ENCODE assay signal across 15 mouse cellular contexts in the genomic region with DNA sequence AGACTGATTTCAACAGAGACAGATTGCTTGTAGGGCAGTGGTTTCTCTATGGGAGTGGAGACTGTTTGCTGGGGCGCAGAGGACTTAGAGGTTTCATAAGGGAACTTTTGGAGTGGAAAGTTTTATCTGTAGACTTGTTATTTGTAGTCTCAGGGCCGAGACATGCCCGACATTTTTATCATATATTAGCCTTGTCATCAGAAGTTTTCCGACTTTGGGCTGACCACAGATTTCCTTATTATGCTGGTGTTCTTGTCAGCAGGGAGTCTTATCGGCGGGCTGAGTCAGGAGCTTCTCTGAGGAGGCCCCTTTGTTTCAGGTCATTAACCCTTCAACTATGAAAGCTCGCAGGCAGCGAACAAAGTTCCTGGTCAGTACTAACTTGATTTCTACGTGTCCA. TPM values are rescaled to one million over a fixed set of nuclear protein-coding genes. Genes with fewer than 3 reads are reported as not detected.
DNase-seq lines count a peak whose midpoint lies in the region; ATAC-seq lines count a peak whose summit lies in the region.
"Had no signal": no experiment of that assay in that cellular context is flagged by ENCODE, and none has a peak within 500 bp of the region (broad histone marks: within the 10 kb centered on the region; RNA-seq: fewer than 3 reads in every experiment).

No protein-coding gene starts in this region.

- H3K4me2 ChIP-seq in intestine, embryonic 16.5 days (ENCODE audit: low read depth, low read length): no peak overlapping the region

- peak; percentile 26 for DNase-seq in MEL-GATA-1-ER (ENCODE audit: extremely low read depth, low read depth)
- no peak for DNase-seq in cerebellum, adult 11 months
- DNase-seq in neural tube, embryonic 10.5 days (ENCODE audit: extremely low spot score, low spot score): no peak
- no peak for DNase-seq in frontal cortex, adult 2 months (ENCODE audit: extremely low spot score in 1 of 2, low spot score in 1 of 2)
- DNase-seq in heart, adult 9 months (ENCODE audit: low spot score in 2 of 2): no peak
- DNase-seq: adrenal gland, postnatal 14 days; cerebellum, postnatal 14 days; heart, postnatal 14 days; kidney, postnatal 36 days; right cerebral cortex, adult 18-20 months; thymus, postnatal 4 days had no signal

- no peaks in the 10 kb centered on the region for H3K9me3 ChIP-seq in intestine, embryonic 16.5 days (ENCODE audit: control insufficient read depth, low read length)

- no peak overlapping the region for H3K4me3 ChIP-seq in intestine, embryonic 16.5 days (ENCODE audit: low read length)

- H3K27ac ChIP-seq in intestine, embryonic 16.5 days (ENCODE audit: low read length): peak overlapping the region; percentile 68
- H3K27ac ChIP-seq: macrophage had no signal

- peak; percentile 56 for ATAC-seq in CD4-positive, CD25-positive, alpha-beta regulatory T cell, adult 4 months
- peak; percentile 68 for ATAC-seq in intestine, embryonic 16.5 days
- peak; percentile 59 for ATAC-seq in megakaryocyte-erythroid progenitor cell, adult 5-6 weeks (replicated peaks; ENCODE audit: low FRiP score, low TSS enrichment, poor library complexity, severe bottlenecking)

- no peak overlapping the region for H3K9ac ChIP-seq in intestine, embryonic 16.5 days (ENCODE audit: low read depth, low read length)

- 74% methylated on average over 9 of the region's 9 CpGs for WGBS in intestine, embryonic 16.5 days

- H3K27me3 ChIP-seq in intestine, embryonic 16.5 days (replicated peaks; ENCODE audit: control insufficient read depth, insufficient read depth, low read length): no peaks in the 10 kb centered on the region

- peaks cover 11% of the 10 kb centered on the region for H3K4me1 ChIP-seq in intestine, embryonic 16.5 days (ENCODE audit: control insufficient read depth, insufficient read depth, low read length)

- no peaks in the 10 kb centered on the region for H3K36me3 ChIP-seq in intestine, embryonic 16.5 days (ENCODE audit: control insufficient read depth, insufficient read depth, low read length)

RNA-seq across cellular contexts. Expression of a gene that starts 35.8 kb away (rescaled TPM):
- 10 to 100 TPM in 1 of 2 experiments, 1 to 10 TPM in 1; 2.9 to 12.0 TPM for polyA plus RNA-seq in CD4-positive, CD25-positive, alpha-beta regulatory T cell, adult 4 months (2017; shearing (Covaris generic))
- polyA plus RNA-seq in intestine, embryonic 16.5 days (2015; fragmentation: Nextera tagmentation; extraction: Ambion mirVana): 438 and 445 TPM in 2 replicates
- total RNA-seq in megakaryocyte-erythroid progenitor cell, adult 5-6 weeks (2014; fragmentation: Nextera tagmentation): 205 and 254 TPM in 2 replicates
- 198 and 535 TPM in 2 replicates for total RNA-seq in megakaryocyte-erythroid progenitor cell, adult 5-6 weeks (2017)
- polyA plus RNA-seq in frontal cortex, adult 2 months (2012; rRNA removed): 6.7 and 12.0 TPM in 2 replicates

Comparison
In these comparisons a context has a peak if more than half of its experiments do, and no peak if none do; other contexts are left out.
1. RNA of a gene that starts 35.8 kb away (polyA plus RNA-seq): 438 to 445 TPM in intestine, embryonic 16.5 days; 2.9 to 12.0 TPM in CD4-positive, CD25-positive, alpha-beta regulatory T cell, adult 4 months and 6.7 to 12.0 TPM in frontal cortex, adult 2 months; every median in the first group is over 10 times any median in the second.
2. Peak in every context shown above with its lines, with median percentiles within 50 percentile points of each other: ATAC-seq.